Mouse (Mus musculus): ENCODE measurements around the gene Hist1h2ag. TPM values are rescaled to one million over a fixed set of nuclear protein-coding genes. Genes with fewer than 3 reads are reported as not detected.
"Not testable (repeated sequence)": the region's sequence is repeated elsewhere in the genome, so short reads cannot be mapped to it uniquely, and the experiment has no call there.

The Hist1h2ag gene
- total RNA-seq, 2 experiments from 2014 or later = 10.3 to 10.5 TPM

GRCm38 (mm10) chr13:22039951-22040463 lies 2.7 kb downstream of the Hist1h2ag start:
- intact Hi-C loops (cut with DNase I) = loop anchor here (2.0 to 10.0 kb wide), 8 partner anchors 215 to 1702 kb away; partner anchors contain the start of genes Hist1h1t, Hist1h2af, Hist1h2ai and Hist1h2bc
- no peak for DNase-seq

GRCm38 (mm10) chr13:22039364-22039763 lies 3.4 kb downstream of the Hist1h2ag start:
- intact Hi-C loops (cut with DNase I) = no loop called here
- no peak for DNase-seq

GRCm38 (mm10) chr13:22037415-22037814 lies 5.3 kb downstream of the Hist1h2ag start:
- intact Hi-C loops (cut with DNase I) = no loop called here
- no peak for DNase-seq

- intact Hi-C loops (cut with DNase I) = no loop called here
- DNase-seq = no peak
These were observed 5.8 kb downstream of the Hist1h2ag start for GRCm38 (mm10) chr13:22036986-22037385.

- DNase-seq = no peak
- intact Hi-C loops (cut with DNase I) = no loop called here
These were observed 6.4 kb downstream of the Hist1h2ag start for GRCm38 (mm10) chr13:22036149-22036956.

- intact Hi-C loops (cut with DNase I) = not testable (repeated sequence)
- DNase-seq = peak; percentile 75 to 78
These were observed 7.2 kb downstream of the Hist1h2ag start, which contains the start of the genes Hist1h2ah and Hist1h2bk for GRCm38 (mm10) chr13:22035267-22036148. Gene Hist1h2ah, minus strand, starts transcription at chr13:22035568. Gene Hist1h2bk, plus strand, starts transcription at chr13:22035870.

- intact Hi-C loops (cut with DNase I) = no loop called here
- no peak for DNase-seq
These were observed 8.1 kb downstream of the Hist1h2ag start for GRCm38 (mm10) chr13:22034443-22035266.

- intact Hi-C loops (cut with DNase I) = no loop called here
- no peak for DNase-seq
These were observed 8.9 kb downstream of the Hist1h2ag start for GRCm38 (mm10) chr13:22033741-22034442.

- intact Hi-C loops (cut with DNase I) = no loop called here
- no peak for DNase-seq
These were observed 12.3 kb downstream of the Hist1h2ag start for GRCm38 (mm10) chr13:22030493-22030892.

- intact Hi-C loops (cut with DNase I) = loop anchor here (1.0 to 10.0 kb wide), 3 partner anchors 56 to 318 kb away; no protein-coding TSS in a partner anchor
- DNase-seq = no peak
These were observed 12.8 kb downstream of the Hist1h2ag start for GRCm38 (mm10) chr13:22029928-22030327.

- peak; percentile 95 to 98 for DNase-seq
- intact Hi-C loops (cut with DNase I) = loop anchor here (1.0 to 10.0 kb wide), 3 partner anchors 55 to 317 kb away; no protein-coding TSS in a partner anchor
These were observed 13.9 kb downstream of the Hist1h2ag start for GRCm38 (mm10) chr13:22028673-22029460.

- DNase-seq = peak; percentile 86 to 93
- intact Hi-C loops (cut with DNase I) = loop anchor here (2.0 to 10.0 kb wide), 3 partner anchors 30 to 314 kb away; no protein-coding TSS in a partner anchor
These were observed 16.4 kb downstream of the Hist1h2ag start for GRCm38 (mm10) chr13:22026058-22027031.

- intact Hi-C loops (cut with DNase I) = loop anchor here (2.0 to 10.0 kb wide), 5 partner anchors 167 to 1497 kb away; no protein-coding TSS in a partner anchor
- peak; percentile 84 to 89 for DNase-seq
These were observed 20.5 kb downstream of the Hist1h2ag start for GRCm38 (mm10) chr13:22022241-22022640.

GRCm38 (mm10) chr13:22021581-22021980 lies 21.2 kb downstream of the Hist1h2ag start:
- DNase-seq = no peak
- intact Hi-C loops (cut with DNase I) = loop anchor here (2.0 to 10.0 kb wide), 4 partner anchors 81 to 1431 kb away; no protein-coding TSS in a partner anchor

- intact Hi-C loops (cut with DNase I) = loop anchor here (2.0 to 10.0 kb wide), 4 partner anchors 80 to 1431 kb away; no protein-coding TSS in a partner anchor
- peak; percentile 80 to 82 for DNase-seq
These were observed 21.8 kb downstream of the Hist1h2ag start for GRCm38 (mm10) chr13:22020901-22021339.

- intact Hi-C loops (cut with DNase I) = loop anchor here (2.0 to 10.0 kb wide), 4 partner anchors 79 to 1432 kb away; no protein-coding TSS in a partner anchor
These were observed 22.6 kb downstream of the Hist1h2ag start for GRCm38 (mm10) chr13:22019934-22020835.

More at GRCm38 (mm10) chr13:22019934-22020835, 22.6 kb downstream of the Hist1h2ag start:
- no peak for DNase-seq

Data from heart, postnatal 36 days (tissue).